Mouse (Mus musculus): Measurements from ENCODE around the gene Oas1d.

DNA sequence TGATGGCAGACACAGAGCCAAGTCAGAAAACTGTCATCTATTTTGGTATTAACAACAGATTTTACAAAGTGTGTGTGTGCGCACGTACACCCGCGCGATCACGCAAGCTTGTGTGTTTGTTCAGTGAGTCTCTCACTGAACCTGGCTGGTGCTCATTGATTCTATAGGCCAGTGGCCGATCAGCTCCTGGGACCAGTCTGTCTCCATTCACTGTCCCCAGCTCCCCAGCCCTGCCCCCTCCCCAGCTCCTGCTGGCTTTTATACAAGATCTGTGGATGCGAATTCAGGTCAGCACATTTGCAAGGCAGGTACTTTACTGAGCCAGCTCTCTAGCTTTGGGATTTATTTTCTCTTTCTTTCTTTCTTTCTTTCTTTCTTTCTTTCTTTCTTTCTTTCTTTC is 54.5 kb downstream of the Oas1d start:
- no peak for TF ChIP-seq POLR2A (IDR thresholded peaks at IDR 0.05; ENCODE audit: extremely low read depth, insufficient read depth, low read length)
- TF ChIP-seq CTCF (IDR thresholded peaks at IDR 0.05; ENCODE audit: low read depth, low read length): no peak
